Mouse (Mus musculus) testis, postnatal 14 days (tissue): ENCODE measurements around the gene 2810408A11Rik.

Experiments
- DNase-seq: peaks from one replicate; pipeline ENCODE4 v3.0.0; 2021; ENCODE audit warnings: low spot score

Gene 2810408A11Rik

DNA sequence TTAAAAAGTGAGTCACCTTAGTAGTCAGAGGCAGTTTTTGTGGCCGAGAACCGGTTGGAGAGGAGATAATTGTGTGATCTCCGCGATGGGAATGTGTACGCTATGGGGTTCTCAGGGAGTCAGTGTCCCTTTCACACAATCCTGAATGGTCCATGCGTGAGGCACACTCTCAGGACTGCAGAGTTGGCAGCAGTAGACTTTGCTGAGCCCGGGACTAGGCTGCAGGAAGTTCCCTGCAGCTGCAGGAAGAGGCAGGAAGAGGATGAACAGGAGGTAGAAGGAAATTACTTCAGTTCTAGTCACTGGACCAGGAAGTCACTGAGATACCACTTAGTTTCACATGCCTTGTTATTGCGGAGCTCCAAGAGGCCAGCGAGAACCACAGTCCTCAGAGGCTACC is 51.7 kb downstream of the 2810408A11Rik start:
- DNase-seq, result no peak

- DNase-seq, result no peak
Measured at GRCm38 (mm10) chr11:69848021-69848420, 52.8 kb downstream of the 2810408A11Rik start.
